Mouse (Mus musculus): ENCODE results near the gene Fosl1. TPM values are rescaled to one million over a fixed set of nuclear protein-coding genes. Genes with fewer than 3 reads are reported as not detected.
"Not testable (repeated sequence)": the region's sequence is repeated elsewhere in the genome, so short reads cannot be mapped to it uniquely, and the experiment has no call there.

Fosl1 gene
- total RNA-seq, 2 experiments from 2014 or later = not detected

- intact Hi-C loops (cut with DNase I) = loop anchor here (2.0 kb wide), 1 partner anchor 14 kb away; the partner anchor contains the start of gene Mus81
- no peak for DNase-seq (ENCODE audit: low spot score in 2 of 2)
These were observed 27.1 kb downstream of the Fosl1 start for GRCm38 (mm10) chr19:5474281-5475068.

DNA sequence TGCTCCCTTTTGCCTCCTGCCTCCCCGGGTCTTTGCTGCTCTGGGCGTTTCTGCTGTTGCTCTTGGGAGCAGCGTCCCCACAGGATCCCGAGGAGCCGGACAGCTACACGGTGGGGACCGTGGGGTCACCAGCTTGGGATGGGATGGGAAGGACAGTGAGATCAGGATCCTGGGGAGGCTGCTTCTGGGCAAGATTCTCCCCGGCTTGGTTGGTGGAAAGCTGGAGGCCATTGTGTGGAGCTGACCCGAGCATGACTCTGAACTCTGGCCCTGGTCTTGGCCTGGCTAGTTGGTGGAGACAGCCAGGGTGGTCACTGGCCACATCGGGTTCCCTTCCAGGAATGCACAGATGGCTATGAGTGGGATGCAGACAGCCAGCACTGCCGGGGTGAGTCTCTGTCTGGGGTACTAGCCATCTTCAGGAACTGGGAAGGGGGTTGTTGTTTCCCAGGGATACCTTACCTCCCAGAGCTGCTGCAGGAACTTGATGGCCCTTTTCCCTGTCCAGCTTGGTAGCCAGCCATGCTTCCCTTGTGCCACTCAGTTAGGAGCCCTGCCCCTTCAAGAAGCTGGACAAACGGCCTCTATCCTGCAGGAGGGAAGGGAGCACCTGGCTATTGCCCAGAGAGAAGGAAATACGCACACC is 27.8 kb downstream of the Fosl1 start:
- intact Hi-C loops (cut with DNase I) = loop anchor here (2.0 kb wide), 1 partner anchor 14 kb away; the partner anchor contains the start of gene Mus81
- no peak for DNase-seq (ENCODE audit: low spot score in 2 of 2)

DNA sequence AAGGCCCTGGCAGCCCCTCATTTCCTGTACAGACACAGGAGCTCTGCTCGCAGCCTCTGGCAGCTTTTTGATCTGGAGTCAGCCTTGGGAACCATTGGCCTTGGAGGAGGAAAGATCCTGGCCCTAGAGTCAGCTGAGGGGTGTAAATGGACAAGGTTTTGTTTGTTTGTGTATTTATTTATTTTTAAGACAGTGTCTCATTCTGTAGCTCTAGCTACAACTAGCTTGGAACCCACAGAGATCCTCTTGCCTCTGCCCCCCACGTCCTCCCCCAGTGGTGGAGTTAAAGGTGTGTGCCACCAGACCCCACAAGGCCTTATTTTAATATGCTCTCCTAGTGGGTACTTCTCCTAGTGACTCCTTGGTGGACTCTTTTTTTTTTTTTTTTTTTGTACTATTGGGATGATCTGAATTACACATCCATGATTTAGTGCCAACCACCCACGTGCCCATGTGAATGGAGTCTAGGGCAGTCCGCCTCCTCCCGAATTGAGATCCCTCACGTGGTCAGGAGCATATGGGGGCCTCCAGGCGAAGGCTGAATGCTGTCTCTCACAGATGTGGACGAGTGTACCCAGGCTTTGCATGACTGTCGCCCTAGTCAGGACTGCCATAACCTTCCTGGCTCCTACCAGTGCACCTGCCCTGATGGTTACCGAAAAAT is 29.8 kb downstream of the Fosl1 start:
- peak in 1 of 2 experiments; percentile 81 for DNase-seq (ENCODE audit: low spot score in 2 of 2)
- intact Hi-C loops (cut with DNase I) = no loop called here

- intact Hi-C loops (cut with DNase I) = no loop called here
- no peak for DNase-seq (ENCODE audit: low spot score in 2 of 2)
These were observed 30.4 kb downstream of the Fosl1 start for GRCm38 (mm10) chr19:5477668-5478300.

DNA sequence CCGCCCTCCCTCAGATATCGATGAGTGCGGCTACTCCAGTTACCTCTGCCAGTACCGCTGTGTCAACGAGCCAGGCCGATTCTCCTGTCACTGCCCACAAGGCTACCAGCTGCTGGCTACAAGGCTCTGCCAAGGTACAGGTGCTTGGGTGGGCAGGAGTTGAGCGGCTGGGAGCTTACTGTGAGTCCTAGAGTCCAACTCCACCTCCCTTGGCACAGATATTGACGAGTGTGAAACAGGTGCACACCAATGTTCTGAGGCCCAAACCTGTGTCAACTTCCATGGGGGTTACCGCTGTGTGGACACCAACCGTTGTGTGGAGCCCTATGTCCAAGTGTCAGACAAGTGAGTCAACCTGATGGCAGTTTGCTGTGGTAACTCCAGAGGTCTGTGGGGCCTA is 32.7 kb downstream of the Fosl1 start:
- intact Hi-C loops (cut with DNase I) = no loop called here
- no peak for DNase-seq (ENCODE audit: low spot score in 2 of 2)

DNA sequence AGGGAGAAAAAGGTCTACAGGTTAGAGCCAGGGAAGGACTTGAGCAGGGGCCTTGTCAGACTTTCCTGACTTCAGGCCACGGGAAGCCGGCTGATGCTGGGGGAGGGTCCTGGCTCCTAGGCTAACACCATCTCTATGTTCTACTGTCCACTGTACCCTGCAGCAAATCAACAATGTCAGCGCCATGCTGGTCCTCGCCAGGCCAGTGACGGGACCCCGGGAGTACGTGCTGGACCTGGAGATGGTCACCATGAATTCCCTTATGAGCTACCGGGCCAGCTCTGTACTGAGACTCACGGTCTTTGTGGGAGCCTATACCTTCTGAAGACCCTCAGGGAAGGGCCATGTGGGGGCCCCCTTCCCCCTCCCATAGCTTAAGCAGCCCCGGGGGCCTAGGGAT is 34.1 kb downstream of the Fosl1 start:
- intact Hi-C loops (cut with DNase I) = no loop called here
- DNase-seq (ENCODE audit: low spot score in 2 of 2) = no peak

- DNase-seq (ENCODE audit: low spot score in 2 of 2) = no peak
- intact Hi-C loops (cut with DNase I) = no loop called here
These were observed 36.3 kb downstream of the Fosl1 start for GRCm38 (mm10) chr19:5483386-5484359.

DNA sequence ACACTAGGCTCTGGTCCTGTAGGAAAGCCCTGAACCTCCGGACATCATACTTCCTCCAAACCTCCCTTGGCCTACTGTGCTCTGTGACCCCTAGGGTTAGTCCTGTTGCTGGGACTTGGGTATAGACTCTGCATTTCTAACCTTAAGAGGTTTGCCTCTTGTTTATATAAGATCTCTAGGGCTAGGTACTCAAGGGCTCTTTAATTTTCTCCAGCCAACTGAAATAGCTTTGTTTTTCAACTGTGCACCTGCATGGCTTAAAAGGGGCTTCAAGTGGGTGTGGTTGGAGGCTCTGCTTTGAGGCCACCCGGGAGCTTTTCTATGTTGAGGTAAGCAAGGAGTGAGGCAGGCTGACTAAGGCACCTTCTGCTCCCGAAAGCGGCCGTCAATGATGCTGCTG is 37.1 kb downstream of the Fosl1 start:
- no peak for DNase-seq (ENCODE audit: low spot score in 2 of 2)
- intact Hi-C loops (cut with DNase I) = no loop called here

GRCm38 (mm10) chr19:5485371-5485770 is 38.0 kb downstream of the Fosl1 start:
- no peak for DNase-seq (ENCODE audit: low spot score in 2 of 2)
- intact Hi-C loops (cut with DNase I) = no loop called here

DNA sequence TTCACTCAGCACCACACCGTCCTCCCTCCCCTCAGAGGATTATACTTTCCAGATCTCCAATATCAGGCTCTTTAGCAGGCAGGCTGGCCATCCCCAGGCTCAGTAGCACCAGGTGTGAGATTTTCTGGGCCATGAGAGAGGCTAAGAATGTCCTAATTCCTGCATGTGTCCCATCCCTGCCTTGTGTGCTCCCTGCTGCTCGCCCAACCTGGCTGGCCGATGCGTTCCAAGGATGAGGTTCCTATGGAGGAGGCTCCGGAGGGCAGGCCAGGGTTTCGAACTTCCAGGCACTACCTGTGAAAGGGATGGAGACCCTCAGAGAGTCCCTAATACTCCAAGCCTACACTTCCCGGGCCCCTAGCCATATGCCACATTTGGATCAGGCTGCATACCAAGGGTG is 38.5 kb downstream of the Fosl1 start:
- intact Hi-C loops (cut with DNase I) = no loop called here

DNA sequence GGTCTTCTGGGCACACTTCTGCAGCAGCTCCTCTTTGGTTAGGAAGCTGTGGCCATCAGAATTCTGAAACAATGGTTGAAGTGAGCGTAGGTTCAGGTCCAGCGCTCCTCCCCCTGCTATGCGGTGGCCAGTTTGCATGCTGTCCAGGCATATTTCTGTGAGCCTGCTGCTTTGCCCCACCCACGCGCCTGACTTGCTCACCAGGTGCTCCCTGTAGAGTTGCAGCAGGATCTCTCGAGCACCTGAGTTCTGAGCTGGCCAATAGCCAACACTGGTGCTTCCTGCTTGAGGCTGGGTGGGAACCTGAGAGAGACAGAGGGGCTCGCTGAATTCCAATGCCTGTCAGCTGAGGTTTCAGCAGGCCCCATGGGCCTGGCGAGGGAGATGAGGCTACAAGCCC is 38.9 kb downstream of the Fosl1 start:
- no peak for DNase-seq (ENCODE audit: low spot score in 2 of 2)
- intact Hi-C loops (cut with DNase I) = no loop called here

More for the DNA sequence above, 38.5 kb downstream of the Fosl1 start:
- no peak for DNase-seq (ENCODE audit: low spot score in 2 of 2)

GRCm38 (mm10) chr19:5486771-5487170 is 39.4 kb downstream of the Fosl1 start:
- intact Hi-C loops (cut with DNase I) = no loop called here
- DNase-seq (ENCODE audit: low spot score in 2 of 2) = no peak

DNA sequence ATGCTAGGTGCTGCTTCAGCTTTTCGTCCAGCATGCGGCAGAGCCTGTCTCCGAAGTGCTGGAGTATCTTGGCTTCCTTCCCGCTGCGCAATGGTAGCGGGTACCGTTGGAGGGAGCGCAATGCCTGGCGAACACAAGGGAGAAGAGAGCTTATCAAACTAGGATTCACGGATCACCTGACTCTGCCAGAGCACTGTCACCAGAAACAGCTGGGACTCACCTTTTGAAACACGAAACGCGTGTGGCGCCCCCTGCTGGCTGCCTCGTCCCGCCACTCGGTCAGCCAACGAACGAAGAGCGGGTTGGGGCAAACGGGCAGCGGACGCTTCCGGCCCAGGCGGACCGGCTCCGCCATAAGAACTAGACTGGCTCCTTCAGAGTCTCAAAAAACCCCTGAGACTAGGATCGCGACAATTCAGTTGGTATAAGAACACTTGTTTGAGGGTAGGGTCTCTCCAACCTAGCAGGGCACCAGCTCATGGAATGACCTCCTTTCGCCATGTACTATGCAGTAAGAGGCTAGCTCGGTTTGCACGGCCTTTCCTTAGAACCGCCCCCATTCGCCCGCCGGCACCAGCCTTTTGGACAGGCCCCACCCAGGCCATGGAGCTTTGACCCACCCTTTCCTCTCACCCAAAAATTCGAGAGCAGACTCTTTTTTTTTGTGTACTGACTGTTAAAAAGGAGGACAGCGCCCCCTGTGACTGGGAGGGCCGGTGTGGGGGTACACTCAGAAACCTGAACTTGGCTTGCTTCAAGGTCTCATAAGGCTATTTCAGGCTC is 40.6 kb downstream of the Fosl1 start, which contains the start of gene Mus81:
Mus81 (minus strand) TSS at position 635 of the 783 bp plus-strand sequence.
- intact Hi-C loops (cut with DNase I) = loop anchor here (2.0 kb wide), 2 partner anchors 13 to 63 kb away; partner anchors contain the start of genes AI837181 and Drap1
- peak; percentile 90 to 98 for DNase-seq (ENCODE audit: low spot score in 2 of 2)

DNA sequence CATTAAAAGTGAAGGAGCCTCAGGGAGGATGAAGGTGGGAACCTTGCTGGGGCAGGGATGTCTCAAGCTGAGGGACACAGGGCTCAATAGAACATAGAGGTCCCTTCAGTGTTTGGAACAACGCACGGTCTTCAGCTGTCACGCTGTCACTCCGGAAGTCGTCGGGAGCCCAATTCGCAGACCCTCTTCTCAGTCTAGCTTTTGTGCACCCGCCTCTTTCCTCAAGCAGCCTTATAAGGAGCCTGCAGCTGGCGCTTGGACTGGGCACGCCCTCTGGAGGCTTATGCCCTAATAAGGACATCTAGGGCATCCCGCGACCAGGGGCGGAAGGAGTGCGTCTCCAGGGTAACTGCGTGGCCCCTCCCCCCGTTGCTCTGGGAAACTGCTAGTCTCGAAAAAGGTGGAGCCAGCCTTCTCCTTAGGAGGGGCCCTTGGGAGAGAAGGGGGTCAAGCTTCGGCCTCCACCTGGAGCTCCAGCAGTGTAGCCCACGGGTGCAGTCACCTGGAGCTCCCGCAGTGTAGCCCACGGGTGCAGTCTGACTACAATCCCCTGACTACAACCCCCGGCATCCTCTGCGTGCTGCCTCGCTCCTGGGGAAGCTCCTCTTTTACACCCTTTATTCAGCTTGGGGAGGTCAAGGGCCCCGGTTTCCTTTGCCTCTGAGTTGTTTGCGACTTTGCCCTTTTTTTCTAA is 41.7 kb downstream of the Fosl1 start:
- intact Hi-C loops (cut with DNase I) = loop anchor here (2.0 kb wide), 2 partner anchors 14 to 64 kb away; partner anchors contain the start of genes AI837181 and Drap1
- peak; percentile 97 to 99 for DNase-seq (ENCODE audit: low spot score in 2 of 2)

GRCm38 (mm10) chr19:5489721-5490120 is 42.4 kb downstream of the Fosl1 start:
- not testable (repeated sequence) for DNase-seq (ENCODE audit: low spot score in 2 of 2)
- intact Hi-C loops (cut with DNase I) = loop anchor here (1.0 to 2.0 kb wide), 6 partner anchors 15 to 193 kb away; partner anchors contain the start of genes AI837181, Drap1, Fibp and Sart1

- intact Hi-C loops (cut with DNase I) = loop anchor here (1.0 to 2.0 kb wide), 4 partner anchors 20 to 194 kb away; partner anchors contain the start of genes Fibp, Sart1 and Snx32
- peak; percentile 96 to 98 for DNase-seq (ENCODE audit: low spot score in 2 of 2)
These were observed 43.1 kb downstream of the Fosl1 start, which contains the start of gene Cfl1 for GRCm38 (mm10) chr19:5490313-5490897. Gene Cfl1 (plus strand): TSS chr19:5490455.

All from left cerebral cortex, postnatal 25 days (tissue).